Mouse (Mus musculus) heart, postnatal 0 days (tissue): ENCODE measurements around the gene Brpf1. TPM values are rescaled to one million over a fixed set of nuclear protein-coding genes. Genes with fewer than 3 reads are reported as not detected.
A peak's percentile ranks its signal among the peaks of the same experiment; 100 is the strongest.

Source experiments
- ATAC-seq: fragments of 200-750 bp; cut with Nextera tagmentation; 2 replicates; pipeline ENCODE4 v1.8.0; 2017; ENCODE audit warnings: low read depth, moderate number of reproducible peaks, moderate library complexity; ENCODE audit not compliant: insufficient read depth
- DNase-seq: peaks from one replicate; pipeline ENCODE4 v3.0.0-alpha.2; 2016; ENCODE audit warnings: low spot score
- H3K27ac ChIP-seq: fragments of 300-500 bp; sonication (generic); 2 replicates; pipeline ENCODE4 v1.5.1; 2014; ENCODE audit warnings: low read depth, mild to moderate bottlenecking
- H3K27me3 ChIP-seq: fragments of 300-500 bp; sonication (generic); 2 replicates; pipeline ENCODE4 v1.6.1; 2014; ENCODE audit warnings: low read length, mixed read lengths; ENCODE audit not compliant: control insufficient read depth, insufficient read depth
- H3K36me3 ChIP-seq: fragments of 300-500 bp; sonication (generic); replicated peaks from 2 replicates; pipeline ENCODE4 v1.6.1; 2014; ENCODE audit warnings: low read length, mixed read lengths; ENCODE audit not compliant: control insufficient read depth, insufficient read depth
- H3K4me1 ChIP-seq: fragments of 300-500 bp; sonication (generic); 2 replicates; pipeline ENCODE4 v1.6.1; 2014; ENCODE audit warnings: antibody characterized with exemption; ENCODE audit not compliant: control insufficient read depth, insufficient read depth
- H3K4me2 ChIP-seq: fragments of 300-500 bp; sonication (generic); 2 replicates; pipeline ENCODE4 v1.6.1; 2014; ENCODE audit warnings: low read depth, mild to moderate bottlenecking, low read length, moderate library complexity
- H3K4me3 ChIP-seq: fragments of 300-500 bp; sonication (generic); 2 replicates; pipeline ENCODE4 v1.5.1; 2014; ENCODE audit warnings: low read depth, low read length
- H3K9ac ChIP-seq: fragments of 300-500 bp; sonication (generic); replicated peaks from 2 replicates; pipeline ENCODE4 v1.6.1; 2014; ENCODE audit warnings: low read depth, low read length, mixed read lengths
- H3K9me3 ChIP-seq: fragments of 300-500 bp; sonication (generic); replicated peaks from 2 replicates; pipeline ENCODE4 v1.6.1; 2016; ENCODE audit warnings: low read length; ENCODE audit not compliant: control insufficient read depth
- CTCF ChIP-seq: IDR thresholded peaks from 2 replicates; pipeline ENCODE4 v1.5.1; 2016; ENCODE audit warnings: antibody characterized with exemption, control low read depth, low read depth
- EP300 ChIP-seq: IDR thresholded peaks from 2 replicates; pipeline ENCODE4 v1.6.1; 2016; ENCODE audit warnings: antibody characterized with exemption, low read depth
- WGBS: fragments of 180-500 bp; shearing (Covaris S2); extraction: QIAGEN DNeasy Blood & Tissue Kit; methylation state at CpG from one replicate; pipeline ENCODE4 v1.1.7; 2014; 5-methylcytosine and 5-hydroxymethylcytosine counted together
- polyA plus RNA-seq: library from polyadenylated mRNA; unstranded; fragments of >200 nt; fragmentation: Nextera tagmentation; extraction: Ambion mirVana; gene quantifications from 2 replicates; pipeline ENCODE4 v1.2.1, GENCODE M21; 2015
- total RNA-seq: library from RNA; depleted of rRNA; stranded (reverse); fragments of >200 nt; gene quantifications from 2 replicates; pipeline ENCODE4 v1.2.3, GENCODE M21; 2014; ENCODE audit warnings: low replicate concordance

The Brpf1 gene
- total and polyA plus RNA-seq, 2 experiments from 2014 or later = 6.4 to 15.2 TPM

GRCm38 (mm10) chr6:113267988-113268387 is 38.9 kb upstream of the Brpf1 start:
- ATAC-seq = no peak
- no peaks in the 10 kb centered on the region for H3K27me3 ChIP-seq
- H3K9ac ChIP-seq = no peak overlapping the region
- no peak overlapping the region for H3K27ac ChIP-seq
- H3K9me3 ChIP-seq = no peaks in the 10 kb centered on the region
- peaks cover 85% of the 10 kb centered on the region for H3K36me3 ChIP-seq
- TF ChIP-seq EP300 = no peak
- TF ChIP-seq CTCF = no peak
- H3K4me2 ChIP-seq = no peak overlapping the region
- H3K4me3 ChIP-seq = no peak overlapping the region
- no peaks in the 10 kb centered on the region for H3K4me1 ChIP-seq
- WGBS = 50% methylated on average over 1 of the region's 1 CpGs
- DNase-seq = no peak

- H3K27me3 ChIP-seq = no peaks in the 10 kb centered on the region
- no peak overlapping the region for H3K4me3 ChIP-seq
- ATAC-seq (no peak), DNase-seq (no peak)
- H3K36me3 ChIP-seq = peaks cover 80% of the 10 kb centered on the region
- WGBS = 81% methylated on average over 3 of the region's 3 CpGs
- H3K4me2 ChIP-seq = no peak overlapping the region
- H3K9me3 ChIP-seq = no peaks in the 10 kb centered on the region
- no peak overlapping the region for H3K27ac ChIP-seq
- no peaks in the 10 kb centered on the region for H3K4me1 ChIP-seq
- no peak overlapping the region for H3K9ac ChIP-seq
- TF ChIP-seq CTCF = no peak
- TF ChIP-seq EP300 = no peak
Observed at GRCm38 (mm10) chr6:113272365-113272764, 34.6 kb upstream of the Brpf1 start.

DNA sequence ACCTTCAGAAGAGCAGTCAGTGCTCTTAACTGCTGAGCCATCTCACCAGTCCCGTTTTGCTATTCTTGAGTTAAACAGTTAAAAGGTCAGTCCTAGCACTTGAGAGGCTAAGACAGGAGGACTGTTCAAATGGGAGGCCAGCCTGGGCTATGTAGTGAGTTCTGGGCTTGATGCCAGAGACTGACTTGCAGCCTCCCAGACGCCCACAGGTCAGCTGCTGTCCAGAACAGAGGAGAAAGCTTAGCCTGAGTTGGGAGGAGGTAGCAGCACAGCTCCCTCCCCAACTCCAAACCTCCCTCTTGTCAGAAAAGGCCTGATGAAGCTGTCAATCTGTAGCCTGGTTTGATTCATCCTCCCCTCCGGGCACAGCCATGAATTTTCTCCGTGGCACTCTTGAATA is 30.1 kb upstream of the Brpf1 start:
- H3K4me3 ChIP-seq = no peak overlapping the region
- no peak for DNase-seq
- H3K4me2 ChIP-seq = no peak overlapping the region
- no peak for TF ChIP-seq CTCF
- TF ChIP-seq EP300 = no peak
- H3K4me1 ChIP-seq = no peaks in the 10 kb centered on the region
- no peak for ATAC-seq
- no peak overlapping the region for H3K9ac ChIP-seq
- no peak overlapping the region for H3K27ac ChIP-seq
- H3K27me3 ChIP-seq = peaks cover 2% of the 10 kb centered on the region
- H3K36me3 ChIP-seq = peaks cover 37% of the 10 kb centered on the region
- 53% methylated on average over 4 of the region's 4 CpGs for WGBS
- no peaks in the 10 kb centered on the region for H3K9me3 ChIP-seq

DNA sequence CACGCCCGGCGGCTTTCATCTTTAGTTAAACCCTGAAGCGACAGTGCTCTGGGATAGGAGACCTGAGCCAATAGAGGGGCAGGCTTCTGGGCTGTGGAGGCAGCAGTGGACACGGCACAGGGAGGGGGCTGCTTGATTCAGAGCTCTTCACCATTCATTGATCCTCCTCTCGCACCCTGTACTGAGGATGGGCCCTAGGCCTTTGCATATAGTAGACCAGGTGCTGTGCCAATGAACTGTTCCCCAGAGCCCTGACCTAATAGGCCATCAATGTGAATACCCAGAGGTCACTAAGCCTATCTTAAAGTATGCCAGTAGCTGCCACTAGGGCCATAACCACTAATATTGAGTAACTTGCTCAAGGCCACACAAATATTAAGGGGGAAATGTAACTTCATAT is 25.3 kb upstream of the Brpf1 start:
- H3K27ac ChIP-seq = no peak overlapping the region
- H3K9me3 ChIP-seq = no peaks in the 10 kb centered on the region
- DNase-seq (no peak), ATAC-seq (no peak)
- H3K27me3 ChIP-seq = peaks cover 36% of the 10 kb centered on the region
- H3K36me3 ChIP-seq = no peaks in the 10 kb centered on the region; the same call in 1 of the 2 replicates
- 54% methylated on average over 6 of the region's 6 CpGs for WGBS
- no peak overlapping the region for H3K4me2 ChIP-seq
- H3K4me1 ChIP-seq = no peaks in the 10 kb centered on the region
- H3K4me3 ChIP-seq = no peak overlapping the region
- TF ChIP-seq CTCF (no peak), EP300 (no peak)
- H3K9ac ChIP-seq = no peak overlapping the region

GRCm38 (mm10) chr6:113282101-113282802 is 24.7 kb upstream of the Brpf1 start, which contains the start of gene Cpne9:
Cpne9 (plus strand) TSS chr6:113282307.
- H3K4me2 ChIP-seq = no peak within 1 kb of the TSS
- no peaks in the 10 kb centered on the region; the same call in 1 of the 2 replicates for H3K36me3 ChIP-seq
- H3K27ac ChIP-seq = no peak within 1 kb of the TSS
- under 1% methylated on average over 37 of the region's 37 CpGs for WGBS
- no peak for DNase-seq
- no peak for TF ChIP-seq CTCF
- no peak for TF ChIP-seq EP300
- H3K9me3 ChIP-seq = no peaks in the 10 kb centered on the region
- no peak within 1 kb of the TSS for H3K4me3 ChIP-seq
- no peak within 1 kb of the TSS for H3K9ac ChIP-seq
- H3K27me3 ChIP-seq = peaks cover 36% of the 10 kb centered on the region
- H3K4me1 ChIP-seq = no peaks in the 10 kb centered on the region
- peak; percentile 36; the same call in 1 of the 2 replicates for ATAC-seq

DNA sequence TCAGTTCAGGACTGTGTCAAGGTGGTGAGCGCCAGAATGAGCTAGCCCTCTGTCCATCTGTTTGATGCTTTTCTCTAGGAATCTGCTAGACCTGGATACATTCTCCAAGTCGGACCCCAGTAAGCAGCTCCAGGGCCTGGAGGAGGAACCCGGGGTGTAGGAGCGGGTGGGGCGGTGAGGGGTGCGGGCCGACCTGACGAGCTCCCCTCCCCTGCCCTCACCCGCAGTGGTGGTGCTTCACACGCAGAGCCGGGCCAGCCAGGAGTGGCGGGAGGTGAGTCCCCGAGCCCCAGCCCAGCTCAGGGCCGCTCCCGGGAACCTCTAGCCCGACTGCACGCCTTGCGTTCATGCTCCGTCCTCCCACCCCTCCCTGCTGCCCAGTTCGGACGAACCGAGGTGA is 24.0 kb upstream of the Brpf1 start:
- no peak for ATAC-seq
- 2% methylated on average over 22 of the region's 22 CpGs for WGBS
- Histone ChIP-seq H3K4me3 (no peak overlapping the region), H3K4me2 (no peak overlapping the region), H3K36me3 (no peaks in the 10 kb centered on the region; the same call in 1 of the 2 replicates), H3K9ac (no peak overlapping the region), H3K4me1 (no peaks in the 10 kb centered on the region), H3K9me3 (no peaks in the 10 kb centered on the region), H3K27me3 (peaks cover 36% of the 10 kb centered on the region), H3K27ac (no peak overlapping the region)
- DNase-seq = no peak
- TF ChIP-seq CTCF (no peak), EP300 (no peak)
